Mouse (Mus musculus) cerebellum, adult 11-12 months (tissue): ENCODE data around the gene Csnk1g2.

ENCODE experiments used
- DNase-seq: peaks from one replicate; pipeline ENCODE4 v3.0.0; 2022

Gene Csnk1g2

DNA sequence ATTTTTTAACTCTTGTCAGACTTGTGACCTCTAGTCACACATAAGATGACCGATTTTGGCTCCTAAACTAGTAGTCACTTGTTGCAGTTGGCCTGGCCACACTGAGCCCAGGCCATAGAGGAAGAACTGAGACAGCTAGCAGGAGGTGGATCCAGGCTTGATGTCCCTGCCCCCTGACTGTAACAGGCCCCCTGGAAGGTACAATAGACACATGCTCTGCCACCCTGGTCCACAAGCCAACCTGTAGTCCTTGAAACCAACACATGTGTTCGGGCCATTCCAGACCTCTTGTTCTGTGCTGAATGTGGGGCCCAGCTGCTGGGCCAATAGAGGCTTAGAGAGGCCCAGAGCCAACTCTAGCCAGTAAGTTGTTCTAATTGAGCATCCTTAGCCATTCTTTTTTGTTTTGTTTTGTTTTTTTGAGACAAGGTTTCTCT is 57.6 kb downstream of the Csnk1g2 start:
- peak; percentile 46 for DNase-seq

DNA sequence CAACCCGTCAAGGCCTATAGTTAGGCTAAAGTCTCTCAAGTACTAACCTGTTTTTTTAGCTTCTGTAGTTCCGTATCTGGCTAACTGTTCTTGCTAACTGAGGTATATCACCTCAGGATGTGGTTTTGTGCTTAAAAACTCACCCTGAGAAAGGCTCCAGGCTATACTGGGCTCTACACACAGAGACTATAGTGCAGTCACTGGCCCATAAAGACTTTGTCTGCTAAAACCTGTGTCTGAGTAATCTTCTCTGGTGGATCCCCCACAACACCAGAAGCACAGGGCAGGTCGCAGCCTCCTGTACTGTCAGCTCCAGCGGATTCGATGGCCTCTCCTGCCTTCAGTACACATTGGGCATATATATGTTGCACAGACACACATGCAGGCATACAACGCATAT is 59.4 kb downstream of the Csnk1g2 start:
- no peak for DNase-seq

DNA sequence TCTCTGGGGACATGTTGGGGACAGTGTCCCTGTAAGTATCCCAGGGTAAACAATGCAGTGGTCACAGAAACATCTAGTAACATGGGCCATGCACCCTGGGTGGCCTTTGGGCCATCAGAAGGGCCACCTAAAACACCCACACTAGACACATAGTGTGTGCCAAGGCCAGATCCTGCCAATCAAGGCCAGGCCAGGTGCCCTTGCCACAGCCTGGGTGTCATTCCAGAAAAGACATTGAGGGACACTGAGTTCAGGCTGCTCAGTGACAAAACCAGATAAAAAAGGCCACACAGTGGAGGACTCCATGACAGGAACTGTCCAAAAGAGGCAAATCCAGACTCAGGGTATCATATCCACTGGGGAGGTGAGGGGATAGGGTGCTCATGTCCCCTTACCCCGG is 61.0 kb downstream of the Csnk1g2 start:
- DNase-seq = no peak

DNA sequence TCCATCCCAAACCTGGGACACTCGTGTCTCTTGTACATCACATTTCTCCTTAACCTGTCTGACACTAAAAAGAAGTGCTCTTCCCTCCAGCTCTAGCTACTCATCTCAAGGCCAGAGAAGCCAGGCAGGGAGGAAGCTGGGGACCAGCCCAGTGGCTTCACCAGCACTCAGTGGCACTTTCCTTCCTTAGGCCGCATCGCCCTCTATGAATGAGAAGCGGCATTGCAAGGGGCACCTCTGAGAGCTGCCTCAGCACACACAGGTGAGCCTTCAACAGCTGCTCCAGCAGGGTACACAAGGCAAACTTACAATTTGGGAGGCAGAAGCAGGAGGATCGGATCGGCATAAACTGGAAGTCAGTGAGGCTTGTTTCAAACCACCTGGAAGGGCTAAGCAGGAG is 61.6 kb downstream of the Csnk1g2 start:
- no peak for DNase-seq

DNA sequence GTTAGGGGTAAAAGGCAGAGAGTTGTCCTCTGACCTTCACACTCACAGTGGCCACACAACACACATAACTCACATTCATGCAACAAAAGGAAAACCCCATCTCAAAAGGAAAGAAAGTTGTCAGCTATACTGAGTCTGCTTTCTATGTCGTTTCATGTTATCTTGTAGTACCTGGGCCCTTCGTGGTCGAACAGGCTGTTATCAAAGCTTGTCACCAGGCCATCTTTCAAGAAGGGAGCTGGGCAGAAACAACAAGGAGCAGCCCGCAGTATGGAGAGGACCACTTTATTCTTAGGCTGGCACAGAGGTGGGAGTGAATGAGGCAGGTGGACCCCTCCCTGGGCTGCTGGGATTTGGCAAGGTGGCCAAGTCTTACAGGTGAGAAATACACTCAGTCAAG is 62.3 kb downstream of the Csnk1g2 start:
- DNase-seq = no peak

DNA sequence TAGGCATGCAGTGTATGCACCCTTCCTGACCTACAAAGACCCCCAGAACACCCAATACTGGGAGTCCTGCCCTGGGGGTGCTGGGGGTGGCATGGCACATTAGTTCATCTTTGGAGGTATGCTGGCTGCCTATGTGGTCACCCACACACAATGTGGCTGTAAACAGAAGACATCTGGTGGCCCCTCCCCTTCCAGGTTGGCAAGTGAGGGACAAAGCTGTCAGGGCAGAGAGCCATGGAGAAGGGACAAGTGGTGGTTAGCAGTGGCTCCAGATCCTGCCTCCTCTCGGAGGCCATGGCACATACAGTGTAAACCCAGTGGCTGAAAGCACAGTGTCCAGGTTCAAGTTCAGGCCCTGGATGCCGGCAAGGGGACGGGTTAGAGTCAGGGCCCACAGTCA is 64.0 kb downstream of the Csnk1g2 start:
- DNase-seq = no peak

DNA sequence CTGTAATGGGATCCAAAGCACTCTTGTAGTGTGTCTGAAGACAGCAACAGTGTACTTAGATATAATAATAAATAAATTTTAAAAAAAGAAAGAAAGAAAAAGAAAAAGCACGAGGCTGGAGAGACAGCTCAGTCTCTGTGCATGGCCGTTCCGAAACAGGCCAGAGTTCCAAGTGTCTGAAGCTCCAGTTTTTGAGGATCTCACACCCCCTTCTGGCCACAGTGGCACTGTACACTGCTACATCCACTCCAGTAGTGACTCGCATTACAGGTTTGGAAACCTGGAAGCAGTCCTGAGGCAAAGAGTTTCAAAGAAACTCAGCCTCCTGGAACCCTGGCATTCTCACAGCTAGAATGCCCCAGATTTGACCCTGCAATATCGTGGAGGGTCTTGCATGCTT is 65.2 kb downstream of the Csnk1g2 start:
- DNase-seq = peak; percentile 71
